Mouse (Mus musculus) urinary bladder, postnatal 4 days (tissue): ENCODE results near the gene Enc1.

Source experiments
- DNase-seq, 2 experiments: peaks; one replicate each; pipeline ENCODE4 v3.0.0; 2021 to 2022; ENCODE audit warnings: low spot score in 2 of 2

Enc1 gene

GRCm38 (mm10) chr13:97225130-97225529 lies 15.8 kb upstream of the Enc1 start:
- no peak for DNase-seq

DNA sequence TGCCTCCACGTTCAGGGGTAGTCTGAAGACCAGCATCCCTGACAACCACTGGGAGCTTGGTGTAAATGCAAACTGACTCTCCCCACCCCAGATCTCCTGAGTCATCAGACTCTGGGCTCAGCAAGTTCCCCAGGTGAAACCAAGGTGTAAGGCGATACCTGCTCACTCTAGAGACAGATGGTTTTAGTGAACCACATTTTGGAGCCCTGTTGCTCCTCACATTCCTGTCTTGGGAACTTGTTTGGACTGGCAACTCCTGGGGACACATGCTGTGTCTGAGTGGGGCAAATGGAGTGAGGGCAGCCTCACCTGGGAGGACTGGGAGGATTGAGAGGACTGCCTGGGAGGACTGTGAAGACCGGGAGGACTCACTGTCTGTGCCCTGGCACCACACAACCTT lies 13.1 kb upstream of the Enc1 start:
- DNase-seq = no peak

GRCm38 (mm10) chr13:97230101-97230500 lies 10.8 kb upstream of the Enc1 start:
- DNase-seq = no peak

GRCm38 (mm10) chr13:97233092-97233491 lies 7.8 kb upstream of the Enc1 start:
- no peak for DNase-seq

DNA sequence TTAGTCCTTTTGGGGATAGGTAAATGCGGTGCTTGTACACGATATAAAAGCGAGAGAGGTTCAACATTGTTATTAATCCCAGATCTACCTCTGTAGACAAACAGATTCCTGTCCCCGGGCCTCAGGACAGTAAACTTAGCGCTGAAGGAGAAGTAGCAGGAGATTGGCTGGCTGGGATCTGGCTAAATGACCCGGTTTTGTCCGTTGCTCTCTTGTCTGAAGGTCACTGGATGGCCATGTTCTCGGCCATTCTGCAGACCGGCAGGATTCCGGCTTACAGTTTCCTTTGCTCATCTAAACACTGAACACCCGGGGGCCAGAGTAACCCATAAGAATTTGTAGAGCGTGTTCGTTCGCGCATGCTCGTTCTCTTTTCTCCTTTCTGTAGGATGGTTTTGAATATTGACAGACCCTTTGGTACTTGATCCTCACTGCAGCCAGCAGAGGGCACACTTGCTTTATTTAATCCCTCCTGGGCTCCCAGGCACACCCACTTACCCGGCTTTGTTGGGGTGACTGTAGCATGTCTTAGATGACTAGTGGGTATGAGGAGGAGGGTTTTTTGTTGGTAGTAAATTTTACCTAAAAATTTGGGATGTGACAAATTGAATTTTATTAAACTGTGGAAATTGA lies 6.0 kb upstream of the Enc1 start:
- DNase-seq = peak; percentile 67 to 83

DNA sequence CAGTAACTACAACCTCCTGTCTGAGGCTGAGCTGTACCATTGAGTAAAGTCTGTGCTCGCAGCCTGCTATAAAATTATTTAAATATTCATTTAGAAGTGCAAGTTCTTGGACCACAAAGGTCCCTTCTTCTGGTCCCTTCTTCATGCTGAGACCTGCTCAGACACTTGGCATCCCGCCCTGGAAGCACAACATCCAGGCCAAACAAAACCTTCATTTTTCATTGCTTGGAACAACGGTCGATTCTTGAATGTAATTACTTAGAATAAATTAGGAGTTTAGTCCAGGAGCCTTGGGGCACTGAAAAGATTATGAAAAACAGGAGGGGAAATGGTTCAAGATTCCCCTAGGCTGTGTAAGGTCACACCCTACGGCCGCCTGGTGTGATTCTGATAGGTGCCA lies 5.0 kb upstream of the Enc1 start:
- no peak for DNase-seq

GRCm38 (mm10) chr13:97237700-97238099 lies 3.2 kb upstream of the Enc1 start:
- no peak for DNase-seq

DNA sequence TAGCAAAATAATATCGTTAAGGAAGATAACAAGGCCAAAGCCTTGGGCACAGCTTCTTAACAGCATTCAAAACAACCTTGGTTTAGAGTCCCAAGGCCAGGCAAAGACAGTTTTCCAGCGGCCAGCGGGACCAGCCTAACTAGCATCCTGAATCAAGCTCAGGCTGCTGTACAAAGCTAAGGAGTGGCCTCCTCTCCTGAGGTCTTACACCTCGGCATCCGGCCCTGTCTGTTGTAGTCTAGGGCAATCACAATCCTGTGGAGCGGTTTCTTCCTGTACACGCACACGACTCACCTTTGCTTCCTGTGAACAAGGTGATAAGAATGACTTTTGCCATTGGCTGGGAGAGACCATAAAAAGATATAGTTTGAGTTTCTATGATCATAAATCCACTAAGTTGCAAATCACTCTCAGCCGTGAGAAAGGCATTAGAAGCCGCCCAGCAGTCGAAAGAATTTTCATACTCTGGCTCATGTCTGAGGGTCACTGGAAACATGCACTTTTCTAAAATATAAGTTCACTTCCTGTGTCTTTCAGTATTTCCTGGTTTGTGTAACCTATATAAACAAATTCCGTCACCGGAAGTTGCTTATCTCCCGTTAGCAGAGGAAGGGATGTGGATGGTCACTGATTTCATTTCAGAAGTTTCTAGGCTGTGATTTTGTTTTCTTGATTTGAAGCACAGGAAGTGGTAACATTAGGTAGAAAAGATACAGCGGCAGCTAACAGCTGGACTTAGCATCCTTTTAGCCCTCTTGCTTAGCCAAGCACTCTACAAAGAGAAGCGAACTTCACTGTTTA lies 2.5 kb upstream of the Enc1 start:
- no peak for DNase-seq

DNA sequence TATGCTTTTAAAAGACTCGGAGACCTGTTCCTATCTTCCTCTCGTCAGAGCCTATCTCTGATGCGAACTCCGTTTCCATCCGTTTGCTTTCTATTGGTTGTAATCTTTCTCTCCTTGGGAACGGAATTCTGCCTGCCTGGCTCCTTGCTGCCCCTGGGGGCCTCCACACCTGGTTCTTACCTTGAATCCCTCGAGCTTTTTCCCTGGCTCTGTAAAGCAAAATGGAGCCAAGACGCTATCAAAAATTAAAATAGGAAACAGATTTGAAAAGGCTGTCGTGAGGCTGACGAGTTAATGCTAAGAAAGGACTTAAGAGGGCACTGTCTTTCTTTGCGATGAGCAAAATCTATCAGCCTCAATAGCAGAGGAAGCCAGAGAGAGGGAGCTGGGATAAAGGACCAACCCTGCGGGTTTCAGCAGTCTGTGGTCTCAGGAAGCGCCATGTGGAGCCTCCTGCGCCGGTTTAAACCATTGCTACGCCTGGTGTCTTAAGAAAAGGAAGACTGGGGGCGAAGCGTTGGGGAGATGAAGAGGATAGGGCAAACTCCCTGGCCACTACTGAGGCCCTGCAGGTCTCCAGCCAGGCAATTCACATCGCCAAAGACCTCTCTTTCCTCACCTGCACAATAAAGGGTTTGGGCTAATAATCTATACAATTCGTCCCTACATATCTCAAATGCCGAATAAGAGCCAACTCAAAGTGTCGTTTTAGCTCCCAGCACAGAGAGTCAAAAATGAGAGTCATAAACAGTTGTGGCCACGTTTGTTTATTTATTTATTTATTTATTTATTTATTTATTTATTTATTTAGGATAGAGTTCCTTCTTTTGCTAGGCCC lies 1.3 kb upstream of the Enc1 start:
- DNase-seq = peak in 1 of 2 experiments; percentile 49

GRCm38 (mm10) chr13:97240279-97240964 lies 483 bp upstream of the Enc1 start:
- DNase-seq = peak; percentile 75 to 80

- no peak for DNase-seq
These were observed 929 bp downstream of the Enc1 start for GRCm38 (mm10) chr13:97241787-97242280.

DNA sequence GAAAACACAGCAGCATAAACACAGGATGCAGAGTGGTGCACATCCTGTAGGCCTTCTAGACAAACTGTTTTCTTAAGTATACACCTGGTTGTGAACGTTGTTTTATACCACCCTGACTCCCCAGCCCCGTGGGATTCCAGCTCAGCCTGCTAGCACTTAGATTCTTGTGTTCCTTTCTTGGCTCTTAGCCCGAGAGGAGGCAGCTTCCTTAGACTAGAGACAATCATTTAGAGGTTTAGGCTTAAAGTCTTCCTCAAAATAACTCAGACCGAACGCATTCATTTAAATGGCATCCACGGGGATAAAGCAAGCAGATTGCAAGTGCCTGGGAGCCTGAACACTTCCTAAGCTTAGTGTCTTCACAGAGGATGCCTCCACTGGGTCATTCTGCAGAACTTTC lies 1.8 kb downstream of the Enc1 start:
- DNase-seq = no peak

- DNase-seq = no peak
These were observed 3.2 kb downstream of the Enc1 start for GRCm38 (mm10) chr13:97243962-97244711.

- DNase-seq = no peak
These were observed 3.8 kb downstream of the Enc1 start for GRCm38 (mm10) chr13:97244712-97245105.

- DNase-seq = no peak
These were observed 4.3 kb downstream of the Enc1 start for GRCm38 (mm10) chr13:97245157-97245556.

DNA sequence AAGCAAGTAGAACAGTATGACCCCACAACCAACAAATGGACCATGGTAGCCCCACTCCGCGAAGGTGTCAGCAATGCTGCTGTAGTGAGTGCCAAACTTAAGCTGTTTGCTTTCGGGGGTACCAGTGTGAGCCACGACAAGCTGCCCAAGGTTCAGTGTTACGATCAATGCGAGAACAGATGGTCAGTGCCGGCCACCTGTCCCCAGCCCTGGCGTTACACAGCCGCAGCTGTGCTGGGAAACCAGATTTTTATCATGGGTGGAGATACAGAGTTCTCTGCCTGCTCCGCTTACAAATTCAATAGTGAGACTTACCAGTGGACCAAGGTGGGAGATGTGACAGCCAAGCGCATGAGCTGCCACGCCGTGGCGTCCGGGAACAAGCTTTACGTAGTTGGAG lies 5.3 kb downstream of the Enc1 start:
- DNase-seq = no peak

DNA sequence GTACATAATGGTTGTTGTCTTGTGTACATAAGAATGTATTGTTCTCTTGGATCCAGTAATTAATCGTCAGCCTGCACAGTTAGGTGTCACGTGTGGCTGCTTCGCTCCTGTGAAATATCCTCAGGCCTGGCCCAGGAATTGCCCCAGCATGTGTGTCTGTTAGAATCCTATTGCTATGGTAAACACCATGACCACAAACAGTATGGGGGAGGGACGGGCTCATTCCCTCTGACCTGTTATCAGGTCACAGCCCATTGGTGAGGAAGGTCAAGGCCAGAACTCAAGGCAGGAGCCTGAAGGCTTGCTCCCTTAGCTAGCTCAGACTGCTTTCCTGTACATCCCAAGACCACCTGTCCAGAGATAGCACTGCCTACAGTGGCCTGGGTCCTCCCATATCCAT lies 6.8 kb downstream of the Enc1 start:
- no peak for DNase-seq

GRCm38 (mm10) chr13:97249051-97249461 lies 8.2 kb downstream of the Enc1 start:
- DNase-seq = no peak

GRCm38 (mm10) chr13:97249507-97250078 lies 8.7 kb downstream of the Enc1 start:
- no peak for DNase-seq

- DNase-seq = no peak
These were observed 9.2 kb downstream of the Enc1 start for GRCm38 (mm10) chr13:97250148-97250547.
